Mouse (Mus musculus) heart, embryonic 14.5 days (tissue): ENCODE data around the gene Tcirg1. TPM values are rescaled to one million over a fixed set of nuclear protein-coding genes. Genes with fewer than 3 reads are reported as not detected.
A peak's percentile ranks its signal among the peaks of the same experiment; 100 is the strongest.

ENCODE experiments used
- ATAC-seq: fragments of 200-750 bp; cut with Nextera tagmentation; 2 replicates; pipeline ENCODE4 v1.8.0; 2017; ENCODE audit warnings: low read depth, moderate TSS enrichment; ENCODE audit not compliant: insufficient number of reproducible peaks, insufficient read depth, low FRiP score
- H3K27ac ChIP-seq, 2 experiments: fragments of 200-500 bp in 1 of 2; fragments of 300-500 bp in 1 of 2; sonication (generic) in 1 of 2; replicated peaks in 1 of 2; 2 replicates each; pipeline ENCODE4 v1.5.1; 2012 to 2014; ENCODE audit warnings: low read depth in 2 of 2, low read length in 2 of 2, control low read depth in 1 of 2, mild to moderate bottlenecking in 1 of 2, mixed read lengths in 1 of 2; ENCODE audit not compliant: control insufficient read depth in 1 of 2, insufficient read depth in 1 of 2
- H3K27me3 ChIP-seq: fragments of 300-500 bp; sonication (generic); 2 replicates; pipeline ENCODE4 v1.6.1; 2014; ENCODE audit warnings: mild to moderate bottlenecking, low read length, control low read depth; ENCODE audit not compliant: control insufficient read depth, insufficient read depth
- H3K36me3 ChIP-seq: fragments of 300-500 bp; sonication (generic); 2 replicates; pipeline ENCODE4 v1.6.1; 2014; ENCODE audit warnings: mild to moderate bottlenecking, control low read depth, low read length, mixed read lengths; ENCODE audit not compliant: control insufficient read depth, insufficient read depth
- H3K4me1 ChIP-seq, 2 experiments: fragments of 200-500 bp in 1 of 2; fragments of 300-500 bp in 1 of 2; sonication (generic) in 1 of 2; 2 replicates each; pipeline ENCODE4 v1.6.1; 2012 to 2014; ENCODE audit warnings: low read length in 2 of 2, control low read depth in 1 of 2, mixed read lengths in 1 of 2; ENCODE audit not compliant: control insufficient read depth in 2 of 2, insufficient read depth in 2 of 2
- H3K4me2 ChIP-seq: fragments of 300-500 bp; sonication (generic); 2 replicates; pipeline ENCODE4 v1.6.1; 2014; ENCODE audit warnings: mild to moderate bottlenecking, low read length
- H3K4me3 ChIP-seq, 2 experiments: fragments of 200-500 bp in 1 of 2; fragments of 300-500 bp in 1 of 2; sonication (generic) in 1 of 2; 2 replicates each; pipeline ENCODE4 v1.5.1; 2012 to 2014; ENCODE audit warnings: low read length in 2 of 2, mild to moderate bottlenecking in 2 of 2, control low read depth in 1 of 2, low read depth in 1 of 2, moderate library complexity in 1 of 2; ENCODE audit not compliant: control insufficient read depth in 1 of 2, insufficient read depth in 1 of 2
- H3K9ac ChIP-seq: fragments of 300-500 bp; sonication (generic); 2 replicates; pipeline ENCODE4 v1.6.1; 2014; ENCODE audit warnings: mild to moderate bottlenecking, low read length
- H3K9me3 ChIP-seq: fragments of 300-500 bp; sonication (generic); 2 replicates; pipeline ENCODE4 v1.6.1; 2016; ENCODE audit warnings: low read length, control low read depth; ENCODE audit not compliant: control insufficient read depth
- WGBS: fragments of 180-500 bp; shearing (Covaris S2); extraction: QIAGEN DNeasy Blood & Tissue Kit; methylation state at CpG from one replicate; pipeline ENCODE4 v1.1.7; 2014; 5-methylcytosine and 5-hydroxymethylcytosine counted together
- polyA plus RNA-seq: library from polyadenylated mRNA; unstranded; fragments of >200 nt; fragmentation: Nextera tagmentation; extraction: Ambion mirVana; gene quantifications from 2 replicates; pipeline ENCODE4 v1.2.1, GENCODE M21; 2014

The Tcirg1 gene
- polyA plus RNA-seq, 1 experiment from 2014 or later = 17.1 TPM

GRCm38 (mm10) chr19:3855091-3855490 lies 51.8 kb downstream of the Tcirg1 start:
- Histone ChIP-seq H3K4me2 (0 out of 2 replicates have a peak overlapping the region, but pooled peaks have one; percentile 2), H3K4me3 (no peak overlapping the region), H3K27ac (no peak overlapping the region; a peak in 1 of 4 replicates), H3K36me3 (no peaks in the 10 kb centered on the region), H3K9me3 (no peaks in the 10 kb centered on the region), H3K27me3 (no peaks in the 10 kb centered on the region), H3K4me1 (peaks cover 8 to 27% of the 10 kb centered on the region in 2 experiments), H3K9ac (no peak overlapping the region)
- no peak for ATAC-seq
- WGBS = 77% methylated on average over 6 of the region's 6 CpGs

GRCm38 (mm10) chr19:3853891-3854290 lies 53.0 kb downstream of the Tcirg1 start:
- Histone ChIP-seq H3K27ac (no peak overlapping the region), H3K9me3 (no peaks in the 10 kb centered on the region), H3K36me3 (no peaks in the 10 kb centered on the region), H3K27me3 (no peaks in the 10 kb centered on the region), H3K4me3 (no peak overlapping the region), H3K4me2 (no peak overlapping the region), H3K9ac (no peak overlapping the region), H3K4me1 (peaks cover 8 to 27% of the 10 kb centered on the region in 2 experiments)
- 89% methylated on average over 1 of the region's 1 CpGs for WGBS
- ATAC-seq = no peak

DNA sequence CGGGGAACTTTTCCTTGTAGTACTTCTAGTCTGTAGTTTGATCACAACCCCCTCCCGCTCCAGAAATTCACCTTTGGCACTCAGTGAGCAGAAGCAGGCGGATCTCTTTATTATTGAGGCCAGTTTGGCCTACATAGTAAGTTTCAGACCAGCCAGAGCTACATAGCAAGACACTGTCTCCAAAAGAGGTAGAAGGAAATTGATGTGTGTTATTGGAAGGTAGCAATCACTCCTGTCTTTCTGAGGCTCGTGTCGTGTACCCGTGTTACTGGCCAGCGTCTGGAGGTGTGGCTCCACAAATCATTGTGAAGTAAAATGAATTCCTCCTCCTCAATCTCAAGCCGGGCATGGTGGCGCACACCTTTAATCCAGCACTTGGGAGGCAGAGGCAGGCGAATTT lies 53.8 kb downstream of the Tcirg1 start:
- H3K4me2 ChIP-seq = peak overlapping the region; percentile 84
- H3K4me3 ChIP-seq = peak overlapping the region in 1 of 2 experiments; percentile 70; a peak in 1 of 4 replicates
- no peak overlapping the region for H3K9ac ChIP-seq
- no peaks in the 10 kb centered on the region for H3K36me3 ChIP-seq
- no peak for ATAC-seq
- no peaks in the 10 kb centered on the region for H3K9me3 ChIP-seq
- 89% methylated on average over 10 of the region's 10 CpGs for WGBS
- H3K27ac ChIP-seq = no peak overlapping the region
- H3K4me1 ChIP-seq = peaks cover 8 to 27% of the 10 kb centered on the region in 2 experiments
- no peaks in the 10 kb centered on the region for H3K27me3 ChIP-seq

DNA sequence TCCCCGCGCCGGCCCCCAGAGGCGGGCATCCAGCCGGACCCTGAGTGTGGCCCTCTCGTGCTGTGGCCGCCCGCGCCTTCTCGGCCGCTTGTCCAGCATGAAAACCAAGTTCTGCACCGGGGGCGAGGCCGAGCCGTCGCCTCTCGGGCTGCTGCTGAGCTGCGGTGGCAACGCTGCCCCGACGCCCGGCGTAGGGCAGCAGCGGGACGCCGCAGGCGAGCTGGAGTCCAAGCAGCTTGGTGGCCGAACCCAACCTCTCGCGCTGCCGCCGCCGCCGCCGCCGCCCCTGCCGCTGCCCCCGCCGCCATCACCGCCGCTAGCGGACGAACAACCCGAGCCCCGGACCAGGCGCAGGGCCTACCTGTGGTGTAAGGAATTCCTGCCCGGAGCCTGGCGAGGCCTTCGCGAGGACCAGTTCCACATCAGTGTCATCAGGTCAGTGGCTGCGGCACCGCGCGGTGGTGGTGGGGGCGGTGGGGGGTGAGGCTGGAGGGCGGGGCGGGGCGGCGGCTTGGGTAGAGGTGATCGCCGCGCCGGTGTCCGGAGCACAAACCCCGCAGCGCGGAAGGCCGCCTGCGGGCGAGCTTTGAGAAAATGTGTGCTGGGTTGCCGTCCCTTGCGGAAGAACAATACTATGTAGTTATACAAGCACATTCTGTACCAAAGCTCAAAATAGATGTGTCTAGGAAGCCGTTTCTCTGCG lies 54.8 kb downstream of the Tcirg1 start:
- no peaks in the 10 kb centered on the region for H3K9me3 ChIP-seq
- peak overlapping the region; percentile 85 for H3K9ac ChIP-seq
- peak overlapping the region; percentile 84 for H3K4me2 ChIP-seq
- H3K27me3 ChIP-seq = no peaks in the 10 kb centered on the region
- peak overlapping the region; percentile 70 to 91 for H3K4me3 ChIP-seq
- ATAC-seq = peak; percentile 53
- H3K36me3 ChIP-seq = no peaks in the 10 kb centered on the region
- H3K4me1 ChIP-seq = peaks cover 8 to 27% of the 10 kb centered on the region in 2 experiments
- peak overlapping the region; percentile 97 to 98 for H3K27ac ChIP-seq
- WGBS = under 1% methylated on average over 66 of the region's 74 CpGs

DNA sequence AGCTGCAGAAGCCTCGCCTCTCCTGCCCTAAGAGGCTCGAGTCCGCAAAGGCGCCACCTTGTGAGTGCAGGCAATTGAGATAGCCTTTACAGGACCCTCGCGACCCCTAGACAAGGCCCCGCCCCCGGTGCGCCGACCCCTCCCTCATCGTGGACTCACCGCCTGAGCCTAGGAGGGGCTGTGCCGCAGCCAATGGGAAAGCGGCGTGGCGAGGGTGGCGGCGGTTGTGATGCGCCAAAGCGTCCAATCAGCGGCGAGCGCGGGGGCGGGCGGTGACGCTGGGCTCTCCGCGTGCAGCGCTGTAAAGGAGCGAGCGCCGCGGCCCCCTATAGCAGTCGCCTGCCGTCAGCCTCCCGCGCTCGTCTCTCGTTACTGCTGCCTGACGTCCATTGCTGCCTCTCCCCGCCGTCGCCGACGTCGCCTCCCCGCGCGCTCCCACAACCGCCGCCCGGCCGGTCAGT lies 55.4 kb downstream of the Tcirg1 start, which contains the start of gene Chka:
Gene Chka, plus strand, starts transcription at position 272 of the 461 bp plus-strand sequence.
- under 1% methylated on average over 44 of the region's 54 CpGs for WGBS
- Histone ChIP-seq H3K27ac (peak within 1 kb of the TSS; percentile 97 to 98), H3K9me3 (no peaks in the 10 kb centered on the region), H3K9ac (peak within 1 kb of the TSS; percentile 85), H3K4me3 (peak within 1 kb of the TSS; percentile 70 to 91), H3K36me3 (no peaks in the 10 kb centered on the region), H3K4me1 (peaks cover 8 to 27% of the 10 kb centered on the region in 2 experiments), H3K27me3 (no peaks in the 10 kb centered on the region), H3K4me2 (peak within 1 kb of the TSS; percentile 84)
- ATAC-seq = peak; percentile 97

- Histone ChIP-seq H3K36me3 (no peaks in the 10 kb centered on the region), H3K4me3 (peak overlapping the region; percentile 57 to 70), H3K27me3 (no peaks in the 10 kb centered on the region), H3K4me1 (peaks cover 8 to 27% of the 10 kb centered on the region in 2 experiments), H3K9ac (peak overlapping the region; percentile 63), H3K4me2 (peak overlapping the region; percentile 84), H3K27ac (peak overlapping the region; percentile 64 to 97), H3K9me3 (no peaks in the 10 kb centered on the region)
- no peak for ATAC-seq
- WGBS = 4% methylated on average over 19 of the region's 19 CpGs
Observed at GRCm38 (mm10) chr19:3850847-3851469, 56.0 kb downstream of the Tcirg1 start.

DNA sequence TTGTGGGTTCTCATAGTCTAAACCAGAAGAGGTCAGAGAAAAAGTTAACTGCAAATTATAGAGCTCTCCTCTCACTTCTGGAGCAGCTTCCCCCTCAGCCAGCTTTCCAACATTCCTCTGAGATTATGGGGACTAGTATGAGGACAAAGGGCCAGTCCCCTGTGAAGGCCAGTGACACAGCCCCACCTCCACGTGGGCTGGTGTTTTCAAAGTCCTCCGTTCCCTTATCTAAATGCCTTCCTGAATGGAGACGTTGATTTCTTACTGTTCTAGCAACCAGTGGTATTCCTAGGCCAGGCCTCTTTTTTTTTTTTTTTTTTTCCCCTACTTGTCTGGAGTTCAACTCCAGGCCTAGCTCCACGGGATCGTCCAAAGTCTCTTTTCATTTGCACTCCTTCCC lies 56.9 kb downstream of the Tcirg1 start:
- H3K4me2 ChIP-seq = no peak overlapping the region
- H3K27ac ChIP-seq = no peak overlapping the region
- no peaks in the 10 kb centered on the region for H3K36me3 ChIP-seq
- H3K27me3 ChIP-seq = no peaks in the 10 kb centered on the region
- H3K4me3 ChIP-seq = no peak overlapping the region
- H3K4me1 ChIP-seq = peaks cover 5 to 19% of the 10 kb centered on the region in 2 experiments
- WGBS = 19% methylated on average over 5 of the region's 5 CpGs
- H3K9me3 ChIP-seq = no peaks in the 10 kb centered on the region
- no peak overlapping the region for H3K9ac ChIP-seq
- no peak for ATAC-seq
